Mouse (Mus musculus) spleen, adult 2 months (tissue): ENCODE results near the gene Tent4b.

ENCODE experiments used
- CTCF ChIP-seq: fragments of 200-500 bp; IDR thresholded peaks from 2 replicates; pipeline ENCODE4 v1.5.1; 2011; ENCODE audit warnings: mild to moderate bottlenecking, inconsistent platforms; ENCODE audit not compliant: insufficient read depth, insufficient read length, insufficient replicate concordance; ENCODE audit errors: extremely low read depth
- POLR2A ChIP-seq: fragments of 200-500 bp; IDR thresholded peaks from 2 replicates; pipeline ENCODE4 v1.6.1; 2011; ENCODE audit warnings: low read depth, low read length, inconsistent platforms

DNA sequence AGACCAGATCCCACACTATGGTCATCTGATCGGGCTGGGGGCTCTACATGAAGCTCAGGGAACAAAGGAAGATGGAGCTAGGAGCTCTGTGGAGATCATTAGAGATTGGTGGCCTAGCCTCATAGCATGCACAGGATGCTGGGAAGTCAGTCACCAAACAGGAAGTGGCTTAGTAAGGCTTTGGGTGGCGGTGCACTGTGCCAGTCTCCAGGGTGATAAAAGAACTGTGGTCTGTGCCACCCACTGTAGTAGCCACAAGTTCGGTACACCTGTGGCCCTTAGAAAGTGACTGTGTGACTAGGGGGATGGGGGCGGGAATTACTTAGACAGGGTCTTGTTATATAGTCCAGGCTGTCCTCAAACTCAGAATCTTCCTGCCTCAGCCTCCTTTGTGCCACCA, 106.8 kb downstream of the Tent4b start:
- TF ChIP-seq CTCF = no peak
- no peak for TF ChIP-seq POLR2A
